Comparison of ENCODE assay signal across 11 mouse cellular contexts in the genomic region with DNA sequence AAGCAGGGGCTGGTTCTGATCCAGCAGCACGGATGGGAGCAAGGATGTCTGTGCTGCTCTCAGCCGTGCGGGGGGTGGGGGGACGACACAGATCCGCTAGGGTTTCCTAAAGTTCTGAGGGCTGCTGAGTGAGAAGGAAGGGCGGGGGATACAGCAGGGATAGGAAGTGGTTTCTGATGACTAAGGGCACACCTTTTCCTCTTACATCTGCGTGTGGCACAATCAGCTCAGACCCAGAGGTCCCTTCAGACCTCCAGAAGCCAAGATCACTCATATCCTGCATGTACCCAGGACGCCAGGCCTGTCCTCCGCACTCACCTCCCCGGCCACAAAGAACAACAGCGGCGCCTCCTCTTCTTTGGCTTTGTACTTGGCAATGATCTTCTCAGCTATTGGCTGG. TPM values are rescaled to one million over a fixed set of nuclear protein-coding genes. Genes with fewer than 3 reads are reported as not detected.
DNase-seq lines count a peak whose midpoint lies in the region; ATAC-seq and TF ChIP-seq lines count a peak whose summit lies in the region.
"Had no signal": no experiment of that assay in that cellular context is flagged by ENCODE, and none has a peak within 500 bp of the region (broad histone marks: within the 10 kb centered on the region; RNA-seq: fewer than 3 reads in every experiment).

No protein-coding gene starts in this region.

- WGBS in heart, adult 2 months, result 50% methylated on average over 12 of the region's 12 CpGs
- WGBS in lung, postnatal 0 days, result 70% methylated on average over 12 of the region's 12 CpGs
- 75% methylated on average over 12 of the region's 12 CpGs for WGBS in embryonic facial prominence, embryonic 10.5 days
- WGBS in midbrain, embryonic 15.5 days, result 62% methylated on average over 12 of the region's 12 CpGs

- no peak for TF ChIP-seq POLR2A in heart, adult 2 months (IDR thresholded peaks at IDR 0.05; ENCODE audit: insufficient read depth, low read depth, low read length)

- H3K4me1 ChIP-seq in heart, adult 2 months (ENCODE audit: control insufficient read depth, insufficient read depth, low read length), result peaks cover 3% of the 10 kb centered on the region
- no peaks in the 10 kb centered on the region for H3K4me1 ChIP-seq in lung, postnatal 0 days (ENCODE audit: insufficient read depth, low read depth, low read length)
- peaks cover 91% of the 10 kb centered on the region for H3K4me1 ChIP-seq in embryonic facial prominence, embryonic 10.5 days
- peaks cover 32% of the 10 kb centered on the region for H3K4me1 ChIP-seq in midbrain, embryonic 15.5 days

- no peaks in the 10 kb centered on the region for H3K36me3 ChIP-seq in heart, adult 2 months (ENCODE audit: control insufficient read depth, insufficient read depth, low read length)
- no peaks in the 10 kb centered on the region for H3K36me3 ChIP-seq in lung, postnatal 0 days (ENCODE audit: insufficient read depth, low read length)
- peaks cover 45% of the 10 kb centered on the region for H3K36me3 ChIP-seq in embryonic facial prominence, embryonic 10.5 days (replicated peaks)
- no peaks in the 10 kb centered on the region for H3K36me3 ChIP-seq in midbrain, embryonic 15.5 days (replicated peaks)

- H3K27ac ChIP-seq in heart, adult 2 months, result no peak overlapping the region
- no peak overlapping the region for H3K27ac ChIP-seq in lung, postnatal 0 days (ENCODE audit: low read length)
- H3K27ac ChIP-seq in embryonic facial prominence, embryonic 10.5 days (replicated peaks), result peak overlapping the region; percentile 58; the same call in 1 of the 2 replicates
- H3K27ac ChIP-seq in midbrain, embryonic 15.5 days, result 0 out of 2 replicates have a peak overlapping the region, but pooled peaks have one; percentile 1

- 0 out of 2 replicates have a peak, but pooled peaks have one; percentile 60 for TF ChIP-seq EP300 in heart, adult 2 months (IDR thresholded peaks at IDR 0.05; ENCODE audit: insufficient read depth, low read depth, low read length)
- no peak for TF ChIP-seq EP300 in lung, postnatal 0 days (IDR thresholded peaks at IDR 0.05)

- no peak for DNase-seq in heart, adult 2 months
- no peak for DNase-seq in heart, postnatal 10 days
- DNase-seq in lung, postnatal 0 days (ENCODE audit: low spot score), result peak; percentile 67
- DNase-seq in lung, postnatal 25 days (ENCODE audit: low spot score), result no peak
- no peak for DNase-seq in embryonic facial prominence, embryonic 10.5 days (ENCODE audit: low spot score)
- DNase-seq in ovary, adult 18-20 months (ENCODE audit: low spot score), result no peak
- DNase-seq in adrenal gland, postnatal 4 days (ENCODE audit: low spot score in 2 of 2), result no peak
- DNase-seq: adrenal gland, adult 2 months; thymus, postnatal 25 days had no signal

- H3K27me3 ChIP-seq in heart, adult 2 months (ENCODE audit: control insufficient read depth, insufficient read depth, low read length), result no peaks in the 10 kb centered on the region
- H3K27me3 ChIP-seq in lung, postnatal 0 days (replicated peaks; ENCODE audit: insufficient read depth, low read length), result no peaks in the 10 kb centered on the region
- H3K27me3 ChIP-seq in embryonic facial prominence, embryonic 10.5 days (replicated peaks; ENCODE audit: low read depth, poor library complexity, severe bottlenecking), result peaks cover 3% of the 10 kb centered on the region
- H3K27me3 ChIP-seq in midbrain, embryonic 15.5 days (replicated peaks), result no peaks in the 10 kb centered on the region

- H3K9ac ChIP-seq in heart, adult 2 months (ENCODE audit: low read depth, low read length), result no peak overlapping the region
- H3K9ac ChIP-seq in lung, postnatal 0 days (replicated peaks; ENCODE audit: low read depth), result no peak overlapping the region
- H3K9ac ChIP-seq in midbrain, embryonic 15.5 days, result no peak overlapping the region

- no peak for TF ChIP-seq CTCF in heart, adult 2 months (IDR thresholded peaks at IDR 0.05)
- TF ChIP-seq CTCF in lung, postnatal 0 days (IDR thresholded peaks at IDR 0.05), result no peak

- no peak overlapping the region for H3K4me3 ChIP-seq in heart, adult 2 months
- no peak overlapping the region for H3K4me3 ChIP-seq in lung, postnatal 0 days (ENCODE audit: low read depth, low read length)
- H3K4me3 ChIP-seq in embryonic facial prominence, embryonic 10.5 days, result no peak overlapping the region
- no peak overlapping the region for H3K4me3 ChIP-seq in midbrain, embryonic 15.5 days

- no peaks in the 10 kb centered on the region for H3K79me2 ChIP-seq in heart, adult 2 months (replicated peaks; ENCODE audit: control insufficient read depth, insufficient read depth, low read length)

- ATAC-seq in lung, postnatal 0 days, result peak; percentile 85
- no peak for ATAC-seq in midbrain, embryonic 15.5 days (replicated peaks)
- ATAC-seq: intestine, postnatal 0 days had no signal

- intact Hi-C loops in heart, adult 2 months (cut with DNase I), result loop anchor here (5.0 kb wide), 1 partner anchor 51 kb away; no protein-coding TSS in a partner anchor
- intact Hi-C loops in heart, postnatal 10 days (cut with DNase I), result no loop called here

- no peak overlapping the region for H3K4me2 ChIP-seq in lung, postnatal 0 days (replicated peaks; ENCODE audit: low read depth, low read length)
- H3K4me2 ChIP-seq in midbrain, embryonic 15.5 days, result peak overlapping the region; percentile 1; the same call in 1 of the 2 replicates

- no peaks in the 10 kb centered on the region for H3K9me3 ChIP-seq in lung, postnatal 0 days (ENCODE audit: low read length)
- H3K9me3 ChIP-seq in embryonic facial prominence, embryonic 10.5 days, result no peaks in the 10 kb centered on the region
- no peaks in the 10 kb centered on the region for H3K9me3 ChIP-seq in midbrain, embryonic 15.5 days

RNA-seq across cellular contexts. Expression of gene Glod4, which starts 17.7 kb away (rescaled TPM):
- 10 to 100 TPM; 34.2 to 41.5 TPM for total RNA-seq in heart, adult 2 months (2021)
- 12.0 and 26.7 TPM in 2 replicates for polyA plus RNA-seq in heart, adult 2 months (2012; rRNA removed)
- total RNA-seq in heart, postnatal 10 days (2021), result 10 to 100 TPM; 51.3 to 53.7 TPM
- polyA plus RNA-seq in lung, postnatal 0 days (2015; fragmentation: Nextera tagmentation; extraction: Ambion mirVana), result 85.9 and 99.6 TPM in 2 replicates
- polyA plus RNA-seq in embryonic facial prominence, embryonic 10.5 days (2016; fragmentation: Nextera tagmentation; extraction: Ambion mirVana), result 136 and 142 TPM in 2 replicates
- 121 and 123 TPM in 2 replicates for polyA plus RNA-seq in midbrain, embryonic 15.5 days (2015; fragmentation: Nextera tagmentation; extraction: Ambion mirVana)
- 100 to 1,000 TPM in 1 of 2 experiments, 10 to 100 TPM in 1; 85.6 to 109 TPM for total RNA-seq in adrenal gland, postnatal 4 days (2021)

RNA-seq across cellular contexts. Expression of gene Mrm3, which starts 17.7 kb away (rescaled TPM):
- 10 to 100 TPM; 21.8 to 23.4 TPM for total RNA-seq in heart, adult 2 months (2021)
- polyA plus RNA-seq in heart, adult 2 months (2012; rRNA removed), result 11.9 and 18.7 TPM in 2 replicates
- total RNA-seq in heart, postnatal 10 days (2021), result 10 to 100 TPM; 17.4 to 19.2 TPM
- polyA plus RNA-seq in lung, postnatal 0 days (2015; fragmentation: Nextera tagmentation; extraction: Ambion mirVana), result 7.7 and 8.0 TPM in 2 replicates
- 26.1 and 28.8 TPM in 2 replicates for polyA plus RNA-seq in embryonic facial prominence, embryonic 10.5 days (2016; fragmentation: Nextera tagmentation; extraction: Ambion mirVana)
- 25.8 and 27.0 TPM in 2 replicates for polyA plus RNA-seq in midbrain, embryonic 15.5 days (2015; fragmentation: Nextera tagmentation; extraction: Ambion mirVana)
- total RNA-seq in adrenal gland, postnatal 4 days (2021), result 10 to 100 TPM; 21.3 to 22.1 TPM

RNA-seq across cellular contexts. Expression of gene Gemin4, which starts 43.8 kb away (rescaled TPM):
- 1 to 10 TPM; 3.9 to 4.5 TPM for total RNA-seq in heart, adult 2 months (2021)
- polyA plus RNA-seq in heart, adult 2 months (2012; rRNA removed), result 2.3 and 3.8 TPM in 2 replicates
- total RNA-seq in heart, postnatal 10 days (2021), result 1 to 10 TPM; 3.1 to 5.9 TPM
- polyA plus RNA-seq in lung, postnatal 0 days (2015; fragmentation: Nextera tagmentation; extraction: Ambion mirVana), result 8.8 and 13.8 TPM in 2 replicates
- polyA plus RNA-seq in embryonic facial prominence, embryonic 10.5 days (2016; fragmentation: Nextera tagmentation; extraction: Ambion mirVana), result 53.9 and 58.9 TPM in 2 replicates
- polyA plus RNA-seq in midbrain, embryonic 15.5 days (2015; fragmentation: Nextera tagmentation; extraction: Ambion mirVana), result 13.2 and 15.6 TPM in 2 replicates
- total RNA-seq in adrenal gland, postnatal 4 days (2021), result 10 to 100 TPM in 1 of 2 experiments, 1 to 10 TPM in 1; 9.6 to 10.3 TPM

RNA-seq across cellular contexts. Expression of gene Dbil5, which starts 43.8 kb away (rescaled TPM):
- under 1 TPM in 1 of 2 experiments, not detected in 1; 0.43 TPM for total RNA-seq in heart, adult 2 months (2021)
- polyA plus RNA-seq in heart, adult 2 months (2012; rRNA removed), result 0.73 and 1.2 TPM in 2 replicates
- total RNA-seq in heart, postnatal 10 days (2021), result under 1 TPM in 1 of 2 experiments, not detected in 1; 0.50 TPM
- polyA plus RNA-seq in lung, postnatal 0 days (2015; fragmentation: Nextera tagmentation; extraction: Ambion mirVana), result 0.77 and 0.87 TPM in 2 replicates
- polyA plus RNA-seq in embryonic facial prominence, embryonic 10.5 days (2016; fragmentation: Nextera tagmentation; extraction: Ambion mirVana), result 0.75 and 0.83 TPM in 2 replicates
- polyA plus RNA-seq in midbrain, embryonic 15.5 days (2015; fragmentation: Nextera tagmentation; extraction: Ambion mirVana), result 0.54 and 0.74 TPM in 2 replicates
- under 1 TPM in 1 of 2 experiments, not detected in 1; 0.59 TPM for total RNA-seq in adrenal gland, postnatal 4 days (2021)
- polyA plus RNA-seq: adrenal gland, adult 2 months had no signal

Comparison
In these comparisons a context has a peak if more than half of its experiments do, and no peak if none do; other contexts are left out.
1. H3K27ac ChIP-seq: peak in embryonic facial prominence, embryonic 10.5 days (single experiment) and midbrain, embryonic 15.5 days (single experiment); none in heart, adult 2 months (single experiment) and lung, postnatal 0 days (single experiment).